Mouse (Mus musculus) liver, adult 10 weeks (tissue): ENCODE measurements around the gene Clic1. TPM values are rescaled to one million over a fixed set of nuclear protein-coding genes. Genes with fewer than 3 reads are reported as not detected.

Source experiments
- polyA plus RNA-seq: library from polyadenylated mRNA; stranded (reverse); fragments of 350-450 nt; fragmentation: Illumina TruSeq; extraction: RNeasy Lipid Tissue Mini Kit (QIAGEN cat#74804); gene quantifications from one replicate; pipeline ENCODE4 v1.2.3, GENCODE M21; 2014; ENCODE audit warnings: low read depth, low replicate concordance

Gene Clic1
- polyA plus RNA-seq, 1 experiment from 2014 or later = 5.7 TPM

Other genes with a start within 250 kb of the Clic1 start
- gene Cyp21a1, start 245.4 kb upstream of the Clic1 start, polyA plus RNA-seq = not detected
- 3.5 TPM for gene Stk19, start 213.0 kb upstream of the Clic1 start, polyA plus RNA-seq
- gene Dxo, start 212.9 kb upstream of the Clic1 start, polyA plus RNA-seq = 3.6 TPM
- 3.2 TPM for gene Skiv2l, start 199.8 kb upstream of the Clic1 start, polyA plus RNA-seq
- 1.5 TPM for gene Nelfe, start 199.6 kb upstream of the Clic1 start, polyA plus RNA-seq
- gene Cfb, start 187.4 kb upstream of the Clic1 start, polyA plus RNA-seq = 281 TPM
- gene Zbtb12, start 170.5 kb upstream of the Clic1 start, polyA plus RNA-seq = 0.69 TPM
- gene Gm20547, start 167.9 kb upstream of the Clic1 start, polyA plus RNA-seq = 33.6 TPM
- 24.6 TPM for gene C2, start 151.7 kb upstream of the Clic1 start, polyA plus RNA-seq
- gene Ehmt2, start 151.5 kb upstream of the Clic1 start, polyA plus RNA-seq = 7.4 TPM
- not detected for gene Slc44a4, start 135.5 kb upstream of the Clic1 start, polyA plus RNA-seq
- 3.7 TPM for gene Neu1, start 118.7 kb upstream of the Clic1 start, polyA plus RNA-seq
- 1.3 TPM for gene Hspa1b, start 90.7 kb upstream of the Clic1 start, polyA plus RNA-seq
- not detected for gene Gm20481, start 80.1 kb upstream of the Clic1 start, polyA plus RNA-seq
- gene Hspa1a, start 77.8 kb upstream of the Clic1 start, polyA plus RNA-seq = not detected
- gene Hspa1l, start 77.3 kb upstream of the Clic1 start, polyA plus RNA-seq = not detected
- 12.7 TPM for gene Lsm2, start 68.1 kb upstream of the Clic1 start, polyA plus RNA-seq
- gene Vars, start 49.0 kb upstream of the Clic1 start, polyA plus RNA-seq = 1.2 TPM
- not detected for gene Vwa7, start 33.4 kb upstream of the Clic1 start, polyA plus RNA-seq
- gene Sapcd1, start 21.9 kb upstream of the Clic1 start, polyA plus RNA-seq = not detected
- 1.1 TPM for gene Msh5, start 3.2 kb upstream of the Clic1 start, polyA plus RNA-seq
- gene Ddah2, start 9.1 kb downstream of the Clic1 start, polyA plus RNA-seq = not detected
- gene Ly6g6c, start 15.4 kb downstream of the Clic1 start, polyA plus RNA-seq = not detected
- not detected for gene Mpig6b, start 16.2 kb downstream of the Clic1 start, polyA plus RNA-seq
- gene Ly6g6e, start 26.9 kb downstream of the Clic1 start, polyA plus RNA-seq = not detected
- gene Ly6g6d, start 28.1 kb downstream of the Clic1 start, polyA plus RNA-seq = not detected
- not detected for gene Ly6g6f, start 35.6 kb downstream of the Clic1 start, polyA plus RNA-seq
- gene Abhd16a, start 39.3 kb downstream of the Clic1 start, polyA plus RNA-seq = 4.4 TPM
- gene Ly6g5c, start 58.3 kb downstream of the Clic1 start, polyA plus RNA-seq = not detected
- gene Ly6g5b, start 65.5 kb downstream of the Clic1 start, polyA plus RNA-seq = not detected
- gene Gpank1, start 71.5 kb downstream of the Clic1 start, polyA plus RNA-seq = 1.4 TPM
- 97.4 TPM for gene Csnk2b, start 72.1 kb downstream of the Clic1 start, polyA plus RNA-seq
- 1.3 TPM for gene D17H6S53E, start 76.4 kb downstream of the Clic1 start, polyA plus RNA-seq
- gene Apom, start 82.1 kb downstream of the Clic1 start, polyA plus RNA-seq = 85.5 TPM
- 5.2 TPM for gene Bag6, start 85.2 kb downstream of the Clic1 start, polyA plus RNA-seq
- gene Prrc2a, start 114.9 kb downstream of the Clic1 start, polyA plus RNA-seq = 3.7 TPM
- 7.5 TPM for gene Aif1, start 126.1 kb downstream of the Clic1 start, polyA plus RNA-seq
- gene Lst1, start 138.5 kb downstream of the Clic1 start, polyA plus RNA-seq = not detected
- gene Ltb, start 144.5 kb downstream of the Clic1 start, polyA plus RNA-seq = not detected
- gene Tnf, start 152.0 kb downstream of the Clic1 start, polyA plus RNA-seq = 0.26 TPM
- gene Lta, start 155.4 kb downstream of the Clic1 start, polyA plus RNA-seq = not detected
- gene Gm16181, start 170.9 kb downstream of the Clic1 start, polyA plus RNA-seq = not detected
- 2.6 TPM for gene Atp6v1g2, start 183.7 kb downstream of the Clic1 start, polyA plus RNA-seq
- gene Nfkbil1, start 185.8 kb downstream of the Clic1 start, polyA plus RNA-seq = 0.87 TPM
- 7.4 TPM for gene Ddx39b, start 191.8 kb downstream of the Clic1 start, polyA plus RNA-seq
- 78.7 TPM for gene H2-D1, start 212.8 kb downstream of the Clic1 start, polyA plus RNA-seq